Mouse (Mus musculus) embryonic facial prominence, embryonic 15.5 days (tissue): ENCODE measurements around the gene Pzp. TPM values are rescaled to one million over a fixed set of nuclear protein-coding genes. Genes with fewer than 3 reads are reported as not detected.

ENCODE experiments used
- polyA plus RNA-seq: library from polyadenylated mRNA; unstranded; fragments of >200 nt; fragmentation: Nextera tagmentation; extraction: Ambion mirVana; gene quantifications from 2 replicates; pipeline ENCODE4 v1.2.1, GENCODE M21; 2015

Pzp gene
- polyA plus RNA-seq, 1 experiment from 2014 or later, result 0.48 TPM

Other genes with a start within 250 kb of the Pzp start
- gene Tead4, start 225.9 kb downstream of the Pzp start, polyA plus RNA-seq, result 7.4 and 8.1 TPM in 2 replicates
- 26.9 and 30.9 TPM in 2 replicates for gene Tulp3, start 170.9 kb downstream of the Pzp start, polyA plus RNA-seq
- gene Rhno1, start 163.8 kb downstream of the Pzp start, polyA plus RNA-seq, result 108 and 118 TPM in 2 replicates
- 25.7 and 31.5 TPM in 2 replicates for gene Foxm1, start 163.8 kb downstream of the Pzp start, polyA plus RNA-seq
- gene Tex52, start 151.3 kb downstream of the Pzp start, polyA plus RNA-seq, result 1.6 TPM in 2 replicates
- gene Gm44596, start 151.2 kb downstream of the Pzp start, polyA plus RNA-seq, result not detected in 2 replicates
- 5.5 and 7.5 TPM in 2 replicates for gene Nrip2, start 127.4 kb downstream of the Pzp start, polyA plus RNA-seq
- gene Itfg2, start 101.8 kb downstream of the Pzp start, polyA plus RNA-seq, result 33.0 and 33.5 TPM in 2 replicates
- gene Fkbp4, start 88.0 kb downstream of the Pzp start, polyA plus RNA-seq, result 341 and 347 TPM in 2 replicates
- 6.8 and 10.3 TPM in 2 replicates for gene A2ml1, start 54.9 kb upstream of the Pzp start, polyA plus RNA-seq
- not detected in 2 replicates for gene Klrb1a, start 96.8 kb upstream of the Pzp start, polyA plus RNA-seq
- gene Clec2h, start 135.7 kb upstream of the Pzp start, polyA plus RNA-seq, result not detected in 2 replicates
- gene Klrb1, start 196.3 kb upstream of the Pzp start, polyA plus RNA-seq, result not detected in 2 replicates